Mouse (Mus musculus) stomach, embryonic 14.5 days (tissue): ENCODE data around the gene Klc1. TPM values are rescaled to one million over a fixed set of nuclear protein-coding genes. Genes with fewer than 3 reads are reported as not detected.

Experiments
- ATAC-seq: fragments of 200-750 bp; cut with Nextera tagmentation; 2 replicates; pipeline ENCODE4 v1.8.0; 2017; ENCODE audit warnings: low read depth, moderate TSS enrichment; ENCODE audit not compliant: insufficient number of reproducible peaks, insufficient read depth, low FRiP score
- H3K27ac ChIP-seq: fragments of 300-500 bp; sonication (generic); 2 replicates; pipeline ENCODE4 v1.5.1; 2014; ENCODE audit warnings: mild to moderate bottlenecking, low read length, moderate library complexity, mixed read lengths
- H3K27me3 ChIP-seq: fragments of 300-500 bp; sonication (generic); 2 replicates; pipeline ENCODE4 v1.6.1; 2014; ENCODE audit warnings: low read length, control low read depth, mixed read lengths; ENCODE audit not compliant: control insufficient read depth, insufficient read depth
- H3K36me3 ChIP-seq: fragments of 300-500 bp; sonication (generic); 2 replicates; pipeline ENCODE4 v1.6.1; 2014; ENCODE audit warnings: mild to moderate bottlenecking, control low read depth, low read length, moderate library complexity, mixed read lengths; ENCODE audit not compliant: control insufficient read depth, insufficient read depth
- H3K4me1 ChIP-seq: fragments of 300-500 bp; sonication (generic); 2 replicates; pipeline ENCODE4 v1.6.1; 2014; ENCODE audit warnings: low read length, control low read depth, mixed read lengths; ENCODE audit not compliant: control insufficient read depth, insufficient read depth
- H3K4me2 ChIP-seq: fragments of 300-500 bp; sonication (generic); replicated peaks from 2 replicates; pipeline ENCODE4 v1.6.1; 2014; ENCODE audit warnings: low read depth, low read length, control low read depth
- H3K4me3 ChIP-seq: fragments of 300-500 bp; sonication (generic); 2 replicates; pipeline ENCODE4 v1.5.1; 2014; ENCODE audit warnings: low read depth, low read length, control low read depth
- H3K9ac ChIP-seq: fragments of 300-500 bp; sonication (generic); replicated peaks from 2 replicates; pipeline ENCODE4 v1.6.1; 2014; ENCODE audit warnings: low read depth, mild to moderate bottlenecking, control low read depth, low read length, moderate library complexity, mixed read lengths
- H3K9me3 ChIP-seq: fragments of 300-500 bp; sonication (generic); 2 replicates; pipeline ENCODE4 v1.6.1; 2016; ENCODE audit warnings: low read depth, low read length, control low read depth; ENCODE audit not compliant: control insufficient read depth
- WGBS: fragments of 180-500 bp; shearing (Covaris S2); extraction: QIAGEN DNeasy Blood & Tissue Kit; methylation state at CpG from one replicate; pipeline ENCODE4 v1.1.7; 2014; 5-methylcytosine and 5-hydroxymethylcytosine counted together
- polyA plus RNA-seq: library from polyadenylated mRNA; unstranded; fragments of >200 nt; fragmentation: Nextera tagmentation; extraction: Ambion mirVana; gene quantifications from 2 replicates; pipeline ENCODE4 v1.2.1, GENCODE M21; 2014

Gene Klc1
- polyA plus RNA-seq, 1 experiment from 2014 or later: 120 TPM

DNA sequence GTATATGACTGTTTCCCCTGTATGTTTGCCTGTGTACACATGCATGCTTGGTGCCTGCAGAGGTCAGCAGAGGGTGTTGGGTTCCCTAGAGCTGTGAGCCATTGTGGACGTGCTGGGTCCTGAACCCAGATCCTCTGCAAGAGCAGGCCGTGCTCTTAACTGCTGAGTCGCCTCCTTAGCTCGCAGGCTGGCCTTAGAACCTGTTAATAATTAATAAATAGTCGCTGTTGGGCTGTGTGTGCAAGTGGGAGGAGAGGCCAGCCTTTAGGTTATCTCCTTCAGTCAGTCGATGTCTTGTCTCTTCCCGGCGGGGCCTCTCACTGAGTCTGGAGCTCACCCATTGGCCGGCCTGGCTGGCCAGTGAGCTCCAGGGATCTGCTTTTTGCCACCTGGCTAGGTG is 58.3 kb downstream of the Klc1 start:
- H3K4me1 ChIP-seq: peaks cover 38% of the 10 kb centered on the region
- no peak for ATAC-seq

DNA sequence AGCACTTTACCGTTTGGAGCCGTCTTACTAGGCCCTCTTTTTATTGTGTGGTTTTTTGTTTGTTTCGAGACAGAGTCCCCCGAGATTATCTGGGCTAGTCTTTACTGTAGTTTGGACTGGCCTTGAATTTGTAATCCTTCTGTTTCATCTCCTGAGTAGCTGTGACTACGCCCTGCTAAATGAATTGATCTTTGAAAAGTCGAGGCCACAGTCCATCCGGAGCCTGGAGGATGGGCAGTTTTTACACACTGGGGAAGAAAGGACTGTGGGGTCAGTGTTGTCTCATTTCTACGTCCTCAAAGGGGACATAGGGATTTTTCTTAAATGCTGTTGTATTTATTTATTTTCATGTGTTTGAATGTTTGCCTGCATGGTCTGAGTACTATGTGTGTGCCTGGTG is 59.3 kb downstream of the Klc1 start:
- no peaks in the 10 kb centered on the region for H3K9me3 ChIP-seq
- WGBS: 88% methylated on average over 8 of the region's 8 CpGs
- H3K27me3 ChIP-seq: no peaks in the 10 kb centered on the region
- ATAC-seq: no peak
- no peak overlapping the region for H3K4me3 ChIP-seq
- no peak overlapping the region for H3K4me2 ChIP-seq
- no peaks in the 10 kb centered on the region for H3K36me3 ChIP-seq
- H3K9ac ChIP-seq: no peak overlapping the region
- H3K27ac ChIP-seq: no peak overlapping the region
- H3K4me1 ChIP-seq: peaks cover 33% of the 10 kb centered on the region

More for the DNA sequence above, 58.3 kb downstream of the Klc1 start:
- Histone ChIP-seq H3K9me3 (no peaks in the 10 kb centered on the region), H3K4me3 (no peak overlapping the region), H3K27ac (no peak overlapping the region), H3K36me3 (no peaks in the 10 kb centered on the region), H3K4me2 (no peak overlapping the region), H3K27me3 (no peaks in the 10 kb centered on the region), H3K9ac (no peak overlapping the region)
- WGBS: 47% methylated on average over 9 of the region's 9 CpGs

DNA sequence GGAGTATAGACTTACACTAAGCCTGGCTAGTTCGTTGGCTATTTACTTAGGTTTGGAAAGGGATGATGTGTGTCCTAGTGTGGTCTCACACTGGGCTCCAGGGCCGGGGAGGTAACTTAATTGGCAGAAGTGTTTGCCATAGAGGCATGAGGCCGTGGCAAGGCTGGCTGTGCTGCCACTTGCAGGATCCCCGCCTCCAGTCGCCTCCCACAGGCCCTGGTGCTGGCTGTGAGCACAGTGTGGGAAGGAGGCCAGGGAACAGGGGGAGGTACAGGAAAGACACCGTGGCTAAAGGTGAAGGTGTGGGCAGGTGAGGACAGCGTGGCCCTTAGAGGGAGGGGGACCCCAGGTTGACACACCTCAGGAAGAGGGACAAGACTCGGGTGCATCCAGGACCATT is 61.3 kb downstream of the Klc1 start:
- Histone ChIP-seq H3K4me3 (no peak overlapping the region), H3K36me3 (peaks cover 10% of the 10 kb centered on the region), H3K4me2 (no peak overlapping the region), H3K4me1 (peaks cover 29% of the 10 kb centered on the region), H3K9ac (no peak overlapping the region), H3K27me3 (no peaks in the 10 kb centered on the region), H3K9me3 (no peaks in the 10 kb centered on the region), H3K27ac (no peak overlapping the region)
- ATAC-seq: no peak
- WGBS: 70% methylated on average over 8 of the region's 8 CpGs

DNA sequence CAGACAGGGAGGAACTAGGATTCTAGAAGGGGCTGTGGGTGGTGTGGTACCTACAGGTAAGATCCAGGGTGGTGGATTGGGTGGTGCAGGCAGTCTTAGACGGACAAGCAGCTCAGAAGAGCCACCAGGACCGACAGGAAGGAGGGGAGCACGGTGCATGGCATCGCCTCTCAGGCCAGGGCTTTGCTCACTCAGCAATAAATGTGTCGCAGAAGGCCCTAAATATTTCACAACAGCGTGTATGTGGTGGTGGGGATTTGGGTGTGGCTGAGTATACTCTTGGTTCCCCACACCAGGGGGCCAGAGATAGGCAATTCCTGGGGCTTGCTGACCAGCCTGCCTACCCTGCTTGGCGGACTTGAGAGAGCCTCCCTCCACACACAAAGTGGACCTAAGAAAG is 62.1 kb downstream of the Klc1 start:
- H3K9ac ChIP-seq: no peak overlapping the region
- H3K27ac ChIP-seq: no peak overlapping the region
- peaks cover 18% of the 10 kb centered on the region for H3K36me3 ChIP-seq
- WGBS: 75% methylated on average over 7 of the region's 7 CpGs
- H3K9me3 ChIP-seq: no peaks in the 10 kb centered on the region
- no peak overlapping the region for H3K4me2 ChIP-seq
- H3K27me3 ChIP-seq: no peaks in the 10 kb centered on the region
- no peak overlapping the region for H3K4me3 ChIP-seq
- H3K4me1 ChIP-seq: peaks cover 21% of the 10 kb centered on the region
- ATAC-seq: no peak

DNA sequence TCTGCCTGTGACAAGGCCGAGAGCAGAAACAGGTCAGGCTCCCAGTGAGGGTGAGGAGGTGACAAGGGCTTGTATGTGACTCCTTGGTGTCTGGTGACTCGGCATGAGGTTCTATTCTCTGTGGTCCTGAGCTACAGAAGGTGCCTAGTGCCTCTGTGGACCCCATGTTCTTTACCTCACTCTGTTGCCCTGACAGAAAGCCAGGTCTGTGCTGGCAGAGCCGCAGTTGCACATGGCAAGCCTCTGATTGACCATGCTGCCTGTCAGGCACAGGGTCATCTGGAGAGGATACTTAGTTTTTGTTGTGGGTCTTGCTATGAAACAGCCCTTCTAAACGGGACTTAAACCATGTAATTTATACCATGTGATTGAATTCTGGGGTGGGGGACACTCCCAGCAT is 63.3 kb downstream of the Klc1 start:
- H3K4me3 ChIP-seq: no peak overlapping the region
- peaks cover 30% of the 10 kb centered on the region for H3K36me3 ChIP-seq
- H3K9me3 ChIP-seq: no peaks in the 10 kb centered on the region
- no peak overlapping the region for H3K4me2 ChIP-seq
- no peak for ATAC-seq
- H3K27ac ChIP-seq: no peak overlapping the region
- no peak overlapping the region for H3K9ac ChIP-seq
- H3K4me1 ChIP-seq: 0 out of 2 replicates have a peak, but pooled peaks cover 9% of the 10 kb centered on the region
- no peaks in the 10 kb centered on the region for H3K27me3 ChIP-seq
- 65% methylated on average over 4 of the region's 4 CpGs for WGBS

DNA sequence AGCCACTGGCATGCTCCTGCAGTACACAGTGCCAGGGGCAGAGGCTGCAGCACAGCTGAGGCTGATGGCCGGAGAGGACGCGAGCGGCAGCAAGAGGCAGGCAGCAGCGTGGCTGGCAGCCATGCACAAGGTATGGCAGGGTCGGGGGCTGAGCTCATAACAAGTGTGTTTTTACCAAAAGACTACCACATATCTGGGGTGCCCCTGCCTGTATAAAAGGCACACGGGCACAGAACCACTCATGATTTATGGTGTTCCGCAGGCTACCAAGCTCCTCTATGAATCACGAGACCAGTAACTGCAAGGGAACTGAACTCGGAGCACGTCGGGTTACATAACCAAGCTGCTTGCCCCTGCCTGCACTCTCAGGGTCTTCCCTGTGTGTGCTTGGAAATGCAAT is 68.9 kb downstream of the Klc1 start:
- Histone ChIP-seq H3K36me3 (peaks cover 83% of the 10 kb centered on the region), H3K27me3 (no peaks in the 10 kb centered on the region), H3K4me3 (no peak overlapping the region), H3K9me3 (no peaks in the 10 kb centered on the region), H3K27ac (no peak overlapping the region), H3K4me2 (no peak overlapping the region), H3K4me1 (no peaks in the 10 kb centered on the region), H3K9ac (no peak overlapping the region)
- ATAC-seq: no peak
- WGBS: 89% methylated on average over 12 of the region's 12 CpGs

DNA sequence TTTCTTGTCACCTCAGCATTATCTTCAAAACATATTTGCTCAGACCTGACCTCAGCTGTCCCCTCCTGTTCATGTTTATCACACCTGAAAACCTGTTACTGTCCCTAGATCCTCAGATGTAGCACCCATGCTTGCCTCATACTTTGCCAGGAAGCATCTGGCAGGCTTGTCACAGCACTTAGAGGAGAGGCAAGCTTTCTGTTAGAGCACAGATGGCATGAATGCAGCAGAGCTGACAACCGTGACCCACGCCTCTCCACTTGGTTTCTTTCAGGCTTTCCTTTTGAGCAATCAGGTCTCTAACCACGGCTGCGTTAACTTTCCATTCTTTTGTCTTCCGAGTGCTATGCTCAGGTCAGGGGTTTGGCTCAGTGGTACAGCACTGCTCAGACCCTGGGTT is 70.8 kb downstream of the Klc1 start:
- no peak overlapping the region for H3K27ac ChIP-seq
- H3K4me1 ChIP-seq: no peaks in the 10 kb centered on the region
- H3K9ac ChIP-seq: no peak overlapping the region
- no peaks in the 10 kb centered on the region for H3K9me3 ChIP-seq
- H3K36me3 ChIP-seq: peaks cover 93% of the 10 kb centered on the region
- H3K27me3 ChIP-seq: no peaks in the 10 kb centered on the region
- H3K4me2 ChIP-seq: no peak overlapping the region
- no peak for ATAC-seq
- WGBS: 80% methylated on average over 5 of the region's 5 CpGs
- H3K4me3 ChIP-seq: no peak overlapping the region

DNA sequence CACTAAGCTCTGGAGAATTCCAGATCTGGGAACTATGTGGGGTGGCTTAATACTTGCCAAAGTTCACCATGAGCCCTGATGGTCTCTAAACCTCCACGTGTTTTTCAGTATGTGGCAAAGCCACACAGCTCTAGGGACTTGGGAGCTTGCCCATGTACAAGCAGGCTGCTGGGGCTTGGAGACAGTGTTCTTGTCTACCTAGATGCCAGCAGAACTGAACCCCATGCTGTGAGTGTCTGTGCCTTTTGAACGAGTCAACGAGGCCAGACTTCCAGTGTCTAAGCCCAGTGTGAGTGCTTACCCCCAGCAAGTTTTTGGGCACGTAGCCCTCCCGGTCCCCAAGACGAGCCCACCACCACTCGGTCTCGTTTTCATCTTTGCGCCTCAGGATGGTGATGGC is 71.3 kb downstream of the Klc1 start:
- Histone ChIP-seq H3K9me3 (no peaks in the 10 kb centered on the region), H3K27ac (no peak overlapping the region), H3K4me1 (no peaks in the 10 kb centered on the region), H3K4me2 (no peak overlapping the region), H3K9ac (no peak overlapping the region), H3K27me3 (no peaks in the 10 kb centered on the region), H3K36me3 (peaks cover 95% of the 10 kb centered on the region), H3K4me3 (no peak overlapping the region)
- no peak for ATAC-seq
- whole genome bisulfite sequencing: 94% methylated on average over 9 of the region's 9 CpGs

DNA sequence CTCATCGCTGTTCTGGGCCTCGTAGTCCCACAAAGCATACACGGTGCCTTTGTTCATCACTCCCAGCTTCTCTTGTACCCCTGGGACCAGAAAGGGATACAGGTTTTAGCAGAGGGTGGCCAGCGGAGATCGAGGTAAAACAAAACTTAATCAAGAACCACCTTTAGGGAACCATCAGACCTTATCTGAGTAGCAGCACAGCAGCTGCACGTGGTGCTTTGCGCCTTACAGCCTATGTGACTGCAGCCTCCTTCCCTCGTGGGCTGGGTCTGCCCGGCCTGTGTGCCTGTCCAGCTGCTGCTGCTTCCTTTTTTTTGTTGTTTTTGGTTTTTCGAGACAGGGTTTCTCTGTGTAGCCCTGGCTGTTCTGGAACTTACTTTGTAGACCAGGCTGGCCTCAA is 71.7 kb downstream of the Klc1 start:
- Histone ChIP-seq H3K9ac (no peak overlapping the region), H3K27me3 (no peaks in the 10 kb centered on the region), H3K9me3 (no peaks in the 10 kb centered on the region), H3K4me2 (no peak overlapping the region), H3K4me1 (no peaks in the 10 kb centered on the region), H3K4me3 (no peak overlapping the region), H3K36me3 (peaks cover 95% of the 10 kb centered on the region), H3K27ac (no peak overlapping the region)
- 91% methylated on average over 10 of the region's 10 CpGs for WGBS
- ATAC-seq: no peak
